ENCODE assay signal across 26 mouse cellular contexts in genomic region chr1:92359473-92359872, GRCm38 (mm10).
DNase-seq lines count a peak whose midpoint lies in the region; ATAC-seq and TF ChIP-seq lines count a peak whose summit lies in the region.
"Had no signal": no experiment of that assay in that cellular context is flagged by ENCODE, and none has a peak within 500 bp of the region (broad histone marks: within the 10 kb centered on the region; RNA-seq: fewer than 3 reads in every experiment).

No protein-coding gene starts in this region.

- no peak for DNase-seq in liver, postnatal 0 days
- no peak for DNase-seq in liver, embryonic 13.5 days
- DNase-seq in urinary bladder, adult 18-20 months (ENCODE audit: low spot score in 2 of 2), result no peak
- no peak for DNase-seq in Muller cell, postnatal 12 days (ENCODE audit: inconsistent ontology term)
- DNase-seq: adrenal gland, adult 2 months; adrenal gland, postnatal 14 days; cerebellum, adult 11 months; cerebellum, adult 2 months; cerebellum, adult 9-11 months; cerebellum, postnatal 25 days; gastrocnemius, postnatal 10 days; gastrocnemius, postnatal 36 days; heart, postnatal 14 days; heart, postnatal 4 days had no signal

- H3K9me3 ChIP-seq in liver, embryonic 12.5 days (replicated peaks), result no peaks in the 10 kb centered on the region
- H3K9me3 ChIP-seq in liver, postnatal 0 days (ENCODE audit: low read length), result no peaks in the 10 kb centered on the region
- H3K9me3 ChIP-seq in liver, embryonic 13.5 days (replicated peaks), result no peaks in the 10 kb centered on the region
- H3K9me3 ChIP-seq: forebrain, embryonic 10.5 days; forebrain, embryonic 13.5 days; heart, embryonic 10.5 days; heart, embryonic 13.5 days; hindbrain, embryonic 13.5 days had no signal

- H3K4me1 ChIP-seq in liver, embryonic 12.5 days, result peaks cover 11% of the 10 kb centered on the region
- no peaks in the 10 kb centered on the region for H3K4me1 ChIP-seq in liver, postnatal 0 days (ENCODE audit: insufficient read depth)
- H3K4me1 ChIP-seq in liver, embryonic 13.5 days (replicated peaks), result peaks cover 13% of the 10 kb centered on the region

- no peak overlapping the region for H3K9ac ChIP-seq in liver, embryonic 12.5 days
- no peak overlapping the region for H3K9ac ChIP-seq in liver, postnatal 0 days (replicated peaks)
- no peak overlapping the region for H3K9ac ChIP-seq in liver, embryonic 13.5 days
- H3K9ac ChIP-seq: forebrain, embryonic 13.5 days; heart, embryonic 13.5 days; hindbrain, embryonic 13.5 days had no signal

- no peaks in the 10 kb centered on the region for H3K27me3 ChIP-seq in liver, embryonic 12.5 days (replicated peaks)
- no peaks in the 10 kb centered on the region for H3K27me3 ChIP-seq in liver, postnatal 0 days (ENCODE audit: insufficient read depth, low read length)
- H3K27me3 ChIP-seq in liver, embryonic 13.5 days, result no peaks in the 10 kb centered on the region
- H3K27me3 ChIP-seq: forebrain, embryonic 13.5 days; Patski had no signal

- H3K27ac ChIP-seq in liver, embryonic 12.5 days, result no peak overlapping the region
- no peak overlapping the region for H3K27ac ChIP-seq in liver, postnatal 0 days (ENCODE audit: low read depth)
- no peak overlapping the region for H3K27ac ChIP-seq in liver, embryonic 13.5 days
- H3K27ac ChIP-seq: forebrain, embryonic 10.5 days; forebrain, embryonic 13.5 days; heart, adult 2 months; heart, embryonic 10.5 days; heart, embryonic 13.5 days; hindbrain, embryonic 13.5 days had no signal

- H3K4me2 ChIP-seq in liver, embryonic 12.5 days, result no peak overlapping the region
- H3K4me2 ChIP-seq in liver, postnatal 0 days (ENCODE audit: low read depth, low read length), result no peak overlapping the region
- H3K4me2 ChIP-seq in liver, embryonic 13.5 days, result no peak overlapping the region
- H3K4me2 ChIP-seq: forebrain, embryonic 13.5 days; heart, embryonic 13.5 days; hindbrain, embryonic 13.5 days had no signal

- TF ChIP-seq CTCF in liver, postnatal 0 days (IDR thresholded peaks at IDR 0.05; ENCODE audit: low read depth), result no peak

- 48% methylated on average over 2 of the region's 2 CpGs for WGBS in liver, embryonic 12.5 days (ENCODE audit: insufficient replicate concordance)
- WGBS in liver, postnatal 0 days (ENCODE audit: insufficient replicate concordance), result 57% methylated on average over 2 of the region's 2 CpGs
- 21% methylated on average over 2 of the region's 2 CpGs for WGBS in liver, embryonic 13.5 days (ENCODE audit: insufficient replicate concordance)

- no peaks in the 10 kb centered on the region for H3K36me3 ChIP-seq in liver, embryonic 12.5 days
- H3K36me3 ChIP-seq in liver, postnatal 0 days (replicated peaks; ENCODE audit: insufficient read depth, low read length), result no peaks in the 10 kb centered on the region
- H3K36me3 ChIP-seq in liver, embryonic 13.5 days, result no peaks in the 10 kb centered on the region
- H3K36me3 ChIP-seq: forebrain, embryonic 10.5 days; heart, embryonic 10.5 days; heart, embryonic 13.5 days; hindbrain, embryonic 13.5 days had no signal

- no peak overlapping the region for H3K4me3 ChIP-seq in liver, embryonic 12.5 days
- no peak overlapping the region for H3K4me3 ChIP-seq in liver, postnatal 0 days (ENCODE audit: low read depth, low read length)
- no peak overlapping the region for H3K4me3 ChIP-seq in liver, embryonic 13.5 days (replicated peaks)
- H3K4me3 ChIP-seq: forebrain, embryonic 10.5 days; forebrain, embryonic 13.5 days; heart, adult 2 months; heart, embryonic 10.5 days; heart, embryonic 13.5 days; hindbrain, embryonic 13.5 days had no signal

- ATAC-seq in liver, embryonic 12.5 days, result peak; percentile 51
- ATAC-seq in liver, postnatal 0 days, result no peak
- peak; percentile 50; the same call in 1 of the 2 replicates for ATAC-seq in liver, embryonic 13.5 days (ENCODE audit: low read depth)
- peak; percentile 73 for ATAC-seq in megakaryocyte-erythroid progenitor cell, adult 5-6 weeks (replicated peaks; ENCODE audit: low FRiP score, low TSS enrichment, poor library complexity, severe bottlenecking)
- ATAC-seq: CD4-positive, CD25-positive, alpha-beta regulatory T cell, adult 4 months; forebrain, embryonic 13.5 days; forebrain, embryonic 16.5 days; hindbrain, embryonic 16.5 days; Patski had no signal

- TF ChIP-seq EP300 in liver, postnatal 0 days (IDR thresholded peaks at IDR 0.05; ENCODE audit: low read depth), result no peak
